ENCODE assay signal across 8 mouse cellular contexts in genomic region chr13:37325504-37325903, GRCm38 (mm10). TPM values are rescaled to one million over a fixed set of nuclear protein-coding genes. Genes with fewer than 3 reads are reported as not detected.
DNase-seq lines count a peak whose midpoint lies in the region; ATAC-seq and TF ChIP-seq lines count a peak whose summit lies in the region.

No protein-coding gene starts in this region.

- peak; percentile 37 for DNase-seq in forebrain, embryonic 10.5 days (ENCODE audit: extremely low spot score, low spot score)
- peak; percentile 87 for DNase-seq in CD4-positive, CD25-positive, alpha-beta regulatory T cell, adult 2 months (ENCODE audit: low read depth, low spot score)
- DNase-seq in adrenal gland, postnatal 36 days, result peak; percentile 79 to 87
- peak; percentile 57 for DNase-seq in embryonic facial prominence, embryonic 11.5 days (ENCODE audit: low spot score)
- DNase-seq in kidney, postnatal 36 days, result peak; percentile 39 to 86
- peak; percentile 72 for DNase-seq in lung, postnatal 0 days (ENCODE audit: low spot score)
- peak; percentile 42 to 64 for DNase-seq in spleen, postnatal 14 days (ENCODE audit: low spot score in 2 of 2)

- H3K27ac ChIP-seq in forebrain, embryonic 10.5 days, result no peak overlapping the region
- H3K27ac ChIP-seq in forebrain, embryonic 16.5 days (ENCODE audit: low read length), result no peak overlapping the region
- no peak overlapping the region for H3K27ac ChIP-seq in embryonic facial prominence, embryonic 11.5 days (replicated peaks; ENCODE audit: low read depth, low read length)
- H3K27ac ChIP-seq in lung, postnatal 0 days (ENCODE audit: low read length), result no peak overlapping the region

- TF ChIP-seq CTCF in lung, postnatal 0 days (IDR thresholded peaks at IDR 0.05), result peak; percentile 73

- no peak for TF ChIP-seq EP300 in lung, postnatal 0 days (IDR thresholded peaks at IDR 0.05)

- no peak overlapping the region for H3K9ac ChIP-seq in forebrain, embryonic 16.5 days (replicated peaks; ENCODE audit: low read depth, low read length)
- H3K9ac ChIP-seq in embryonic facial prominence, embryonic 11.5 days (replicated peaks; ENCODE audit: low read length), result no peak overlapping the region
- no peak overlapping the region for H3K9ac ChIP-seq in lung, postnatal 0 days (replicated peaks; ENCODE audit: low read depth)

- no peaks in the 10 kb centered on the region for H3K9me3 ChIP-seq in forebrain, embryonic 10.5 days
- no peaks in the 10 kb centered on the region for H3K9me3 ChIP-seq in forebrain, embryonic 16.5 days (ENCODE audit: control insufficient read depth, low read length)
- H3K9me3 ChIP-seq in embryonic facial prominence, embryonic 11.5 days (replicated peaks; ENCODE audit: control insufficient read depth, low read length), result no peaks in the 10 kb centered on the region
- no peaks in the 10 kb centered on the region for H3K9me3 ChIP-seq in lung, postnatal 0 days (ENCODE audit: low read length)

- no peak overlapping the region for H3K4me3 ChIP-seq in forebrain, embryonic 10.5 days
- H3K4me3 ChIP-seq in forebrain, embryonic 16.5 days (replicated peaks; ENCODE audit: low read length), result no peak overlapping the region
- H3K4me3 ChIP-seq in embryonic facial prominence, embryonic 11.5 days (ENCODE audit: low read depth, low read length), result no peak overlapping the region
- H3K4me3 ChIP-seq in lung, postnatal 0 days (ENCODE audit: low read depth, low read length), result no peak overlapping the region

- 87% methylated on average over 3 of the region's 3 CpGs for WGBS in forebrain, embryonic 10.5 days
- 88% methylated on average over 3 of the region's 3 CpGs for WGBS in forebrain, embryonic 16.5 days
- WGBS in embryonic facial prominence, embryonic 11.5 days, result 92% methylated on average over 3 of the region's 3 CpGs
- 89% methylated on average over 3 of the region's 3 CpGs for WGBS in lung, postnatal 0 days

- H3K4me1 ChIP-seq in forebrain, embryonic 10.5 days, result no peaks in the 10 kb centered on the region
- no peaks in the 10 kb centered on the region for H3K4me1 ChIP-seq in forebrain, embryonic 16.5 days (replicated peaks; ENCODE audit: control insufficient read depth, insufficient read depth, low read length)
- no peaks in the 10 kb centered on the region for H3K4me1 ChIP-seq in embryonic facial prominence, embryonic 11.5 days (ENCODE audit: control insufficient read depth, insufficient read depth, low read length)
- no peaks in the 10 kb centered on the region for H3K4me1 ChIP-seq in lung, postnatal 0 days (ENCODE audit: insufficient read depth, low read depth, low read length)

- H3K27me3 ChIP-seq in forebrain, embryonic 10.5 days (ENCODE audit: poor library complexity, severe bottlenecking), result no peaks in the 10 kb centered on the region
- H3K27me3 ChIP-seq in forebrain, embryonic 16.5 days (replicated peaks; ENCODE audit: control insufficient read depth, insufficient read depth, low read length), result no peaks in the 10 kb centered on the region
- no peaks in the 10 kb centered on the region for H3K27me3 ChIP-seq in embryonic facial prominence, embryonic 11.5 days (ENCODE audit: control insufficient read depth, insufficient read depth, low read length)
- no peaks in the 10 kb centered on the region for H3K27me3 ChIP-seq in lung, postnatal 0 days (replicated peaks; ENCODE audit: insufficient read depth, low read length)

- ATAC-seq in forebrain, embryonic 16.5 days, result no peak
- ATAC-seq in embryonic facial prominence, embryonic 11.5 days (replicated peaks; ENCODE audit: insufficient number of reproducible peaks, low FRiP score, low TSS enrichment, low read depth), result no peak
- ATAC-seq in lung, postnatal 0 days, result no peak

- H3K36me3 ChIP-seq in forebrain, embryonic 10.5 days (replicated peaks), result no peaks in the 10 kb centered on the region
- no peaks in the 10 kb centered on the region for H3K36me3 ChIP-seq in forebrain, embryonic 16.5 days (ENCODE audit: control insufficient read depth, insufficient read depth)
- no peaks in the 10 kb centered on the region for H3K36me3 ChIP-seq in embryonic facial prominence, embryonic 11.5 days (replicated peaks; ENCODE audit: control insufficient read depth, insufficient read depth, low read depth, low read length)
- no peaks in the 10 kb centered on the region for H3K36me3 ChIP-seq in lung, postnatal 0 days (ENCODE audit: insufficient read depth, low read length)

- H3K4me2 ChIP-seq in forebrain, embryonic 16.5 days (ENCODE audit: low read length), result no peak overlapping the region
- H3K4me2 ChIP-seq in embryonic facial prominence, embryonic 11.5 days (ENCODE audit: low read depth, low read length), result no peak overlapping the region
- no peak overlapping the region for H3K4me2 ChIP-seq in lung, postnatal 0 days (replicated peaks; ENCODE audit: low read depth, low read length)

RNA-seq across cellular contexts. Expression of gene Ly86, which starts 19.5 kb away (rescaled TPM):
- 3.0 and 4.2 TPM in 2 replicates for polyA plus RNA-seq in forebrain, embryonic 10.5 days (2016; fragmentation: Nextera tagmentation; extraction: Ambion mirVana)
- polyA plus RNA-seq in forebrain, embryonic 16.5 days (2015; fragmentation: Nextera tagmentation; extraction: Ambion mirVana), result 4.3 and 5.3 TPM in 2 replicates
- total RNA-seq in adrenal gland, postnatal 36 days (2021), result 1 to 10 TPM; 4.2 to 5.4 TPM
- 4.9 and 5.5 TPM in 2 replicates for polyA plus RNA-seq in embryonic facial prominence, embryonic 11.5 days (2014; fragmentation: Nextera tagmentation; extraction: Ambion mirVana)
- 13.8 and 15.5 TPM in 2 replicates for polyA plus RNA-seq in lung, postnatal 0 days (2015; fragmentation: Nextera tagmentation; extraction: Ambion mirVana)

Comparison
In these comparisons a context has a peak if more than half of its experiments do, and no peak if none do; other contexts are left out.
1. DNase-seq: peak in every context shown above with its lines; median percentile 87 in CD4-positive, CD25-positive, alpha-beta regulatory T cell, adult 2 months; 83 in adrenal gland, postnatal 36 days; 72 in lung, postnatal 0 days; 62 in kidney, postnatal 36 days; 57 in embryonic facial prominence, embryonic 11.5 days; 53 in spleen, postnatal 14 days; 37 in forebrain, embryonic 10.5 days.